Mouse (Mus musculus) MEL (cell line): ENCODE measurements around the gene Tuba4a. TPM values are rescaled to one million over a fixed set of nuclear protein-coding genes. Genes with fewer than 3 reads are reported as not detected.

Source experiments
- DNase-seq: peaks from one replicate; pipeline ENCODE4 v3.0.0; 2011; ENCODE audit warnings: low read depth, low spot score
- H3K27ac ChIP-seq: 2 replicates; pipeline ENCODE4 v1.5.1; 2012; ENCODE audit warnings: low read depth, mild to moderate bottlenecking, control low read depth, low read length, moderate library complexity; ENCODE audit not compliant: control insufficient read depth
- H3K27me3 ChIP-seq, 2 experiments: fragments of 150-350 bp in 1 of 2; sonication (generic) in 1 of 2; 2 replicates each; pipeline ENCODE4 v1.6.1; 2012; ENCODE audit warnings: low read length in 2 of 2, mild to moderate bottlenecking in 2 of 2, improper control_type of control experiment in 1 of 2, moderate library complexity in 1 of 2; ENCODE audit not compliant: insufficient read depth in 2 of 2, control insufficient read depth in 1 of 2
- H3K36me3 ChIP-seq, 2 experiments: 2 replicates each; pipeline ENCODE4 v1.6.1; 2012 to 2014; ENCODE audit warnings: low read length in 2 of 2, improper control_type of control experiment in 1 of 2, inconsistent platforms in 1 of 2, mild to moderate bottlenecking in 1 of 2; ENCODE audit not compliant: insufficient read depth in 2 of 2, control insufficient read depth in 1 of 2
- H3K4me1 ChIP-seq, 2 experiments: fragments of 150-350 bp in 1 of 2; sonication (generic) in 1 of 2; 2 replicates each; pipeline ENCODE4 v1.6.1; 2012; ENCODE audit warnings: low read length in 2 of 2, improper control_type of control experiment in 1 of 2, mild to moderate bottlenecking in 1 of 2; ENCODE audit not compliant: insufficient read depth in 2 of 2, control insufficient read depth in 1 of 2
- H3K4me3 ChIP-seq, 2 experiments: fragments of 150-350 bp in 1 of 2; sonication (generic) in 1 of 2; 2 replicates each; pipeline ENCODE4 v1.5.1; 2012; ENCODE audit warnings: low read depth in 2 of 2, low read length in 2 of 2, mild to moderate bottlenecking in 2 of 2, moderate library complexity in 2 of 2, control low read depth in 1 of 2, improper control_type of control experiment in 1 of 2; ENCODE audit not compliant: control insufficient read depth in 1 of 2, insufficient read depth in 1 of 2
- H3K79me2 ChIP-seq: 2 replicates; pipeline ENCODE4 v1.6.1; 2012; ENCODE audit warnings: mild to moderate bottlenecking, low read length, moderate library complexity; ENCODE audit not compliant: control insufficient read depth, poor library complexity, insufficient read depth
- H3K9ac ChIP-seq: 2 replicates; pipeline ENCODE4 v1.6.1; 2012; ENCODE audit warnings: low read depth, mild to moderate bottlenecking, control low read depth, low read length, moderate library complexity; ENCODE audit not compliant: control insufficient read depth, poor library complexity, severe bottlenecking
- H3K9me3 ChIP-seq: fragments of 150-350 bp; sonication (generic); replicated peaks from 2 replicates; pipeline ENCODE4 v1.6.1; 2012; ENCODE audit warnings: mild to moderate bottlenecking, low read length, improper control_type of control experiment, moderate library complexity; ENCODE audit not compliant: insufficient read depth
- E2F4 ChIP-seq: IDR thresholded peaks from 2 replicates; pipeline ENCODE4 v1.6.1; 2011; ENCODE audit warnings: low read depth, low read length, improper control_type of control experiment, borderline replicate concordance
- ELF1 ChIP-seq: IDR thresholded peaks from 2 replicates; pipeline ENCODE4 v1.6.1; 2014; ENCODE audit warnings: low read depth, mild to moderate bottlenecking, inconsistent platforms, low read length, improper control_type of control experiment, moderate library complexity
- EP300 ChIP-seq, 2 experiments: IDR thresholded peaks; 2 replicates each; pipeline ENCODE4 v1.6.1; 2011; ENCODE audit warnings: improper control_type of control experiment in 2 of 2, low read length in 2 of 2, low read depth in 1 of 2, mild to moderate bottlenecking in 1 of 2
- ETS1 ChIP-seq: IDR thresholded peaks from 2 replicates; pipeline ENCODE4 v1.6.1; 2012; ENCODE audit warnings: low read depth, mild to moderate bottlenecking, inconsistent platforms, low read length, improper control_type of control experiment, moderate library complexity
- GABPA ChIP-seq: IDR thresholded peaks from 2 replicates; pipeline ENCODE4 v1.6.1; 2012; ENCODE audit warnings: low read depth, mild to moderate bottlenecking, inconsistent platforms, low read length, improper control_type of control experiment, moderate library complexity
- HCFC1 ChIP-seq: IDR thresholded peaks from 2 replicates; pipeline ENCODE4 v1.6.1; 2012; ENCODE audit warnings: low read depth, mild to moderate bottlenecking, inconsistent platforms, low read length, improper control_type of control experiment, moderate library complexity
- MAFK ChIP-seq: IDR thresholded peaks from 2 replicates; pipeline ENCODE4 v1.6.1; 2011; ENCODE audit warnings: low read depth, mild to moderate bottlenecking, low read length, improper control_type of control experiment, borderline replicate concordance
- MAZ ChIP-seq: IDR thresholded peaks from 2 replicates; pipeline ENCODE4 v1.6.1; 2012; ENCODE audit warnings: low read depth, mild to moderate bottlenecking, inconsistent platforms, low read length, improper control_type of control experiment
- POLR2A ChIP-seq, 2 experiments: IDR thresholded peaks; 2 replicates each; pipeline ENCODE4 v1.6.1; 2011 to 2012; ENCODE audit warnings: low read length in 2 of 2, mild to moderate bottlenecking in 2 of 2, control low read depth in 1 of 2, improper control_type of control experiment in 1 of 2, low read depth in 1 of 2, moderate library complexity in 1 of 2; ENCODE audit not compliant: control insufficient read depth in 1 of 2, insufficient read depth in 1 of 2, poor library complexity in 1 of 2
- POLR2AphosphoS5 ChIP-seq: IDR thresholded peaks from 2 replicates; pipeline ENCODE4 v1.6.1; 2012; ENCODE audit warnings: low read depth, borderline replicate concordance, mild to moderate bottlenecking, inconsistent platforms, low read length, moderate library complexity, mixed read lengths
- SMC3 ChIP-seq: IDR thresholded peaks from 2 replicates; pipeline ENCODE4 v1.6.1; 2011; ENCODE audit warnings: low read depth, low read length, improper control_type of control experiment
- UBTF ChIP-seq: IDR thresholded peaks from 2 replicates; pipeline ENCODE4 v1.6.1; 2012; ENCODE audit warnings: low read depth, mild to moderate bottlenecking, inconsistent platforms, low read length, improper control_type of control experiment, moderate library complexity, borderline replicate concordance; ENCODE audit not compliant: insufficient read depth
- ZC3H11A ChIP-seq: IDR thresholded peaks from 2 replicates; pipeline ENCODE4 v1.6.1; 2012; ENCODE audit warnings: low read depth, mild to moderate bottlenecking, inconsistent platforms, low read length, improper control_type of control experiment
- polyA plus RNA-seq, 2 experiments: library from polyadenylated mRNA; stranded (reverse) in 1 of 2; unstranded in 1 of 2; fragments of >175 nt in 1 of 2; fragments of >200 nt in 1 of 2; gene quantifications; 2 replicates each; pipeline versions ENCODE4 v1.2.1 to v1.2.4; 2012; ENCODE audit warnings: low replicate concordance in 2 of 2, low read depth in 1 of 2; ENCODE audit not compliant: insufficient read length in 2 of 2, insufficient read depth in 1 of 2, missing spikeins in 1 of 2
- total RNA-seq: library from RNA; depleted of rRNA; stranded (reverse); fragments of 300-350 nt; gene quantifications from 2 replicates; pipeline ENCODE4 v1.2.3, GENCODE M21; 2012; rRNA removed

The Tuba4a gene
- total and polyA plus RNA-seq, 3 experiments: 385 to 439 TPM; not detected in 1

DNA sequence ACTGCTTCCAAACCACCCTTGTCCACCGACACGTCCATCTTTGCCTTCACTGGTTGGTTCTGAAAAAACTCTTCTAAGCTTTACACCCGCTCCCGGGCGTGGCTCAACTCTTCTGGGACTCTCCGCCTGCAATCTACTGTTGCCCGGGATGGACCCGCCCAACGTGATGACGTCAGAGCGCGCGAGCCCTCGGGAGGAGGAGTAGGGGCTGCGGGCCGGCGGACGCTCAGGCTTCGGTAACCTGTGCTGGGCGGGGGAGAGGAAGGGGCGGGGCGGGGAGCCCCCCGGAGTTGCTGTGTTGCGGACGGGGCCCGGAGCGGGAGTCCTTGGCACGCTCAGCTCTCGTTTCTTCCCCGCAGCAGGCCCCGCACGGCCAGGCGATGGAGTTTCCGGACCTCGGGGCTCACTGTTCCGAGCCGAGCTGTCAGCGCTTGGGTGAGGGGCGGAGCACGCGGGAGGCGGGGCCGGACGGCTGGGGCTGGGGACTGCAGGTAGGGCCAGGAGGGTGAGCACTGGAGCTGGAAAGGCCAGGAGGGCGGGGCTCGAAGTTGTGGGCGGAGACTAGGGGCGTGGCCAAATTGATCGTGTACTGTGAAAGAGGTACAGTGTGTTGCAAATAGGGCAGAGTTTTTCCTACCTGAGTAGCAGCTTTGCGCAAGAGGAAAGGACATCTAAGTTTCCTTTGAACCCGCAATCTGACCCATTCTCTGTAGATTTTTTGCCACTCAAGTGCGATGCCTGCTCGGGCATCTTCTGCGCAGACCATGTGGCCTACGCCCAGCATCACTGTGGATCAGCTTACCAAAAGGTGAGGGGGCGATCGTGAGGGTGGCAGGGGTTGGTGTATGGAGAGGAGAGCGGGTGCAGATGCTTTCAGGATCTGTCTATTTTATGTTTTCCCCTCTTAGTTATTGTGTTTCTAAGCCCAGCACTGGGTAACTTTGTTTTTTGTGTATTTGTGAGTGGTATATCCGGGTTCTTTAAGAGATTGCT is 50.9 kb downstream of the Tuba4a start, which contains the start of gene Zfand2b (continued):
- peak; percentile 35; the same call in 1 of the 2 replicates for TF ChIP-seq MAZ
- peak; percentile 64 for TF ChIP-seq HCFC1
- no peak for TF ChIP-seq GABPA
- no peak for TF ChIP-seq SMC3
- TF ChIP-seq E2F4: no peak; the same call in 1 of the 2 replicates

DNA sequence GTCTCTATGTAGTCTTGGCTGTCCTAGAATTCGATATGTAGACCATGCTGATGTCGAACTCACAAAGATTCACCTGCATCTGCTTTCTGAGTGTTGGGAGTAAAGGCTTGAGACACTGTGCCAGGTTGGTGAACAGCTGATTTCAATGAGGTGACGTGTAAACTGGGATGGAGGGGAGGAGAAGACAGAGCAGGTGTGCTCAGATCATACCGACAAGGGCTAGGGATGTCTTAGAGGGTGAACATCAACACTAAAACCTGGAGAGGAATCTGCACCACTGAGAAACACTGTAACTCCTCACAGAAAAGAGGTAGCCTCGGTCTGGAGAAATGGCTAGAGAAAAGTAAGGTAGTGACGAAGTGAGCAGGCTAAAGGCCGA is 51.6 kb downstream of the Tuba4a start:
- Histone ChIP-seq H3K4me3 (peak overlapping the region; percentile 53 to 56), H3K79me2 (no peaks in the 10 kb centered on the region), H3K27me3 (no peaks in the 10 kb centered on the region)
- no peak for DNase-seq
- TF ChIP-seq ELF1: no peak
- TF ChIP-seq ZC3H11A: no peak
- TF ChIP-seq EP300 (IDR thresholded peaks at IDR 0.05; ENCODE audit: low read depth in 1 of 2, low read length in 2 of 2): no peak
- TF ChIP-seq ETS1: no peak
- no peak for TF ChIP-seq POLR2A (IDR thresholded peaks at IDR 0.05; ENCODE audit: control insufficient read depth in 1 of 2, insufficient read depth in 1 of 2, low read depth in 1 of 2, low read length in 2 of 2, poor library complexity in 1 of 2)
- TF ChIP-seq MAFK: no peak
- TF ChIP-seq POLR2AphosphoS5: no peak
- no peak for TF ChIP-seq UBTF
- TF ChIP-seq, all 39 proteins: peak for 0
- Histone ChIP-seq H3K9ac (peak overlapping the region; percentile 48), H3K36me3 (no peaks in the 10 kb centered on the region), H3K27ac (peak overlapping the region; percentile 48; the same call in 1 of the 2 replicates), H3K9me3 (no peaks in the 10 kb centered on the region), H3K4me1 (peaks cover 0 to 4% of the 10 kb centered on the region in 2 experiments; a peak in 2 of 4 replicates)

Other genes with a start within 250 kb of the Tuba4a start
- 1.7 and 2.1 TPM in 2 replicates for gene Nhej1, start 94.7 kb downstream of the Tuba4a start, total RNA-seq
- 1 to 10 TPM in 1 of 2 experiments, not detected in 1; 5.2 TPM for gene Nhej1, start 94.7 kb downstream of the Tuba4a start, polyA plus RNA-seq
- 0.08 TPM in 1 of 2 replicates, not detected in the other for gene Slc23a3, start 86.0 kb downstream of the Tuba4a start, total RNA-seq
- gene Slc23a3, start 86.0 kb downstream of the Tuba4a start, polyA plus RNA-seq: under 1 TPM in 1 of 2 experiments, not detected in 1; 0.15 TPM
- 46.4 and 54.4 TPM in 2 replicates for gene Cnppd1, start 77.2 kb downstream of the Tuba4a start, total RNA-seq
- gene Cnppd1, start 77.2 kb downstream of the Tuba4a start, polyA plus RNA-seq: 100 to 1,000 TPM in 1 of 2 experiments, 10 to 100 TPM in 1; 70.1 to 314 TPM
- gene Retreg2, start 77.1 kb downstream of the Tuba4a start, total RNA-seq: 37.1 and 38.1 TPM in 2 replicates
- 10 to 100 TPM in 1 of 2 experiments, not detected in 1; 59.2 TPM for gene Retreg2, start 77.1 kb downstream of the Tuba4a start, polyA plus RNA-seq
- gene Zfand2b, start 51.2 kb downstream of the Tuba4a start, total RNA-seq: 14.4 and 15.0 TPM in 2 replicates
- 10 to 100 TPM in 1 of 2 experiments, not detected in 1; 18.3 TPM for gene Zfand2b, start 51.2 kb downstream of the Tuba4a start, polyA plus RNA-seq
- gene Abcb6, start 39.5 kb downstream of the Tuba4a start, total RNA-seq: 79.2 and 84.4 TPM in 2 replicates
- 10 to 100 TPM in 1 of 2 experiments, not detected in 1; 73.5 TPM for gene Abcb6, start 39.5 kb downstream of the Tuba4a start, polyA plus RNA-seq
- 5.5 and 8.1 TPM in 2 replicates for gene Ankzf1, start 27.7 kb downstream of the Tuba4a start, total RNA-seq
- 10 to 100 TPM in 1 of 2 experiments, not detected in 1; 16.7 TPM for gene Ankzf1, start 27.7 kb downstream of the Tuba4a start, polyA plus RNA-seq
- 7.8 and 10.2 TPM in 2 replicates for gene Atg9a, start 27.7 kb downstream of the Tuba4a start, total RNA-seq
- gene Atg9a, start 27.7 kb downstream of the Tuba4a start, polyA plus RNA-seq: 10 to 100 TPM in 1 of 2 experiments, not detected in 1; 26.1 TPM
- 4.0 and 7.6 TPM in 2 replicates for gene Glb1l, start 9.1 kb downstream of the Tuba4a start, total RNA-seq
- gene Glb1l, start 9.1 kb downstream of the Tuba4a start, polyA plus RNA-seq: 10 to 100 TPM in 1 of 2 experiments, not detected in 1; 13.0 TPM
- gene Stk16, start 9.0 kb downstream of the Tuba4a start, total RNA-seq: 83.2 and 110 TPM in 2 replicates
- 100 to 1,000 TPM in 1 of 2 experiments, not detected in 1; 154 TPM for gene Stk16, start 9.0 kb downstream of the Tuba4a start, polyA plus RNA-seq
- 0.46 and 0.58 TPM in 2 replicates for gene A630095N17Rik, start 12.2 kb upstream of the Tuba4a start, total RNA-seq
- under 1 TPM in 1 of 2 experiments, not detected in 1; 0.82 TPM for gene A630095N17Rik, start 12.2 kb upstream of the Tuba4a start, polyA plus RNA-seq
- 10.3 and 12.9 TPM in 2 replicates for gene Dnajb2, start 16.5 kb upstream of the Tuba4a start, total RNA-seq
- gene Dnajb2, start 16.5 kb upstream of the Tuba4a start, polyA plus RNA-seq: 10 to 100 TPM in 1 of 2 experiments, not detected in 1; 18.9 TPM
- gene Ptprn, start 44.6 kb upstream of the Tuba4a start, total RNA-seq: not detected in 2 replicates
- gene Ptprn, start 44.6 kb upstream of the Tuba4a start, polyA plus RNA-seq: under 1 TPM in 1 of 2 experiments, not detected in 1; 0.13 TPM
- not detected in 2 replicates for gene Resp18, start 58.5 kb upstream of the Tuba4a start, total RNA-seq
- gene Resp18, start 58.5 kb upstream of the Tuba4a start, polyA plus RNA-seq: not detected
- 34.7 and 35.9 TPM in 2 replicates for gene Dnpep, start 98.1 kb upstream of the Tuba4a start, total RNA-seq
- 10 to 100 TPM in 1 of 2 experiments, not detected in 1; 59.3 TPM for gene Dnpep, start 98.1 kb upstream of the Tuba4a start, polyA plus RNA-seq
- gene Des, start 140.5 kb upstream of the Tuba4a start, total RNA-seq: 4.6 and 7.2 TPM in 2 replicates
- 1 to 10 TPM in 1 of 2 experiments, not detected in 1; 7.0 TPM for gene Des, start 140.5 kb upstream of the Tuba4a start, polyA plus RNA-seq
- gene Speg, start 155.4 kb upstream of the Tuba4a start, total RNA-seq: 1.7 and 1.8 TPM in 2 replicates
- 1 to 10 TPM in 1 of 2 experiments, not detected in 1; 9.5 TPM for gene Speg, start 155.4 kb upstream of the Tuba4a start, polyA plus RNA-seq
- 63.8 and 65.0 TPM in 2 replicates for gene Gmppa, start 216.1 kb upstream of the Tuba4a start, total RNA-seq
- gene Gmppa, start 216.1 kb upstream of the Tuba4a start, polyA plus RNA-seq: 100 to 1,000 TPM in 1 of 2 experiments, not detected in 1; 145 TPM
- gene Asic4, start 230.6 kb upstream of the Tuba4a start, total RNA-seq: 0.19 TPM in 1 of 2 replicates, not detected in the other
- gene Asic4, start 230.6 kb upstream of the Tuba4a start, polyA plus RNA-seq: under 1 TPM in 1 of 2 experiments, not detected in 1; 0.18 TPM